Mouse (Mus musculus) embryo, embryonic 11 days (tissue): Measurements from ENCODE around the gene Gzf1.

ENCODE experiments used
- DNase-seq: peaks from one replicate; pipeline ENCODE4 v3.0.0-alpha.2; 2015

Gzf1 gene

GRCm38 (mm10) chr2:148680775-148681291 lies at the start of gene Gzf1:
Gzf1 (plus strand) TSS chr2:148681023.
- DNase-seq = peak; percentile 100

GRCm38 (mm10) chr2:148631602-148632001 lies 49.2 kb upstream of the Gzf1 start:
- no peak for DNase-seq

- DNase-seq = no peak
Measured at GRCm38 (mm10) chr2:148634466-148634865, 46.4 kb upstream of the Gzf1 start.

GRCm38 (mm10) chr2:148642610-148643370 lies 38.0 kb upstream of the Gzf1 start:
- peak; percentile 23 for DNase-seq

GRCm38 (mm10) chr2:148644421-148645000 lies 36.3 kb upstream of the Gzf1 start:
- DNase-seq = no peak

GRCm38 (mm10) chr2:148650587-148651357 lies 30.1 kb upstream of the Gzf1 start:
- DNase-seq = peak; percentile 11

- peak; percentile 71 for DNase-seq
Measured at GRCm38 (mm10) chr2:148654961-148655360, 25.9 kb upstream of the Gzf1 start.

- no peak for DNase-seq
Measured at GRCm38 (mm10) chr2:148663458-148663857, 17.4 kb upstream of the Gzf1 start.

GRCm38 (mm10) chr2:148672199-148673096 lies 8.4 kb upstream of the Gzf1 start, which contains the start of gene Nxt1:
Nxt1 (plus strand) TSS chr2:148672601.
- peak; percentile 98 for DNase-seq

GRCm38 (mm10) chr2:148677801-148678200 lies 3.0 kb upstream of the Gzf1 start:
- DNase-seq = peak; percentile 90

GRCm38 (mm10) chr2:148679346-148679745 lies 1.5 kb upstream of the Gzf1 start:
- peak; percentile 89 for DNase-seq

- DNase-seq = peak; percentile 74
Measured at GRCm38 (mm10) chr2:148681461-148681891, 653 bp downstream of the Gzf1 start.

GRCm38 (mm10) chr2:148683031-148683430 lies 2.2 kb downstream of the Gzf1 start:
- DNase-seq = no peak

- no peak for DNase-seq
Measured at GRCm38 (mm10) chr2:148684972-148685371, 4.1 kb downstream of the Gzf1 start.

- DNase-seq = no peak
Measured at GRCm38 (mm10) chr2:148685709-148686108, 4.9 kb downstream of the Gzf1 start.

- DNase-seq = no peak
Measured at GRCm38 (mm10) chr2:148686862-148687261, 6.0 kb downstream of the Gzf1 start.

GRCm38 (mm10) chr2:148687971-148688370 lies 7.1 kb downstream of the Gzf1 start:
- no peak for DNase-seq

GRCm38 (mm10) chr2:148689444-148690140 lies 8.8 kb downstream of the Gzf1 start:
- DNase-seq = no peak

- DNase-seq = no peak
Measured at GRCm38 (mm10) chr2:148690291-148690690, 9.5 kb downstream of the Gzf1 start.

- no peak for DNase-seq
Measured at GRCm38 (mm10) chr2:148690781-148691180, 10.0 kb downstream of the Gzf1 start.

- no peak for DNase-seq
Measured at GRCm38 (mm10) chr2:148698571-148698970, 17.7 kb downstream of the Gzf1 start.
